Mouse (Mus musculus): ENCODE data around the gene Tbc1d24. TPM values are rescaled to one million over a fixed set of nuclear protein-coding genes. Genes with fewer than 3 reads are reported as not detected.

Tbc1d24 gene
- total RNA-seq, 2 experiments from 2014 or later = 1.6 to 2.3 TPM

Other genes with a start within 250 kb of the Tbc1d24 start
- gene Prss30, start 225.0 kb downstream of the Tbc1d24 start, total RNA-seq (2015; ENCODE audit: low replicate concordance) = not detected in 2 replicates
- not detected in 2 replicates for gene Prss30, start 225.0 kb downstream of the Tbc1d24 start, total RNA-seq (2017; ENCODE audit: low replicate concordance)
- gene Prss22, start 207.5 kb downstream of the Tbc1d24 start, total RNA-seq (2015; ENCODE audit: low replicate concordance) = not detected in 2 replicates
- not detected in 2 replicates for gene Prss22, start 207.5 kb downstream of the Tbc1d24 start, total RNA-seq (2017; ENCODE audit: low replicate concordance)
- not detected in 2 replicates for gene Prss27, start 167.4 kb downstream of the Tbc1d24 start, total RNA-seq (2015; ENCODE audit: low replicate concordance)
- gene Prss27, start 167.4 kb downstream of the Tbc1d24 start, total RNA-seq (2017; ENCODE audit: low replicate concordance) = not detected in 2 replicates
- gene Kctd5, start 132.1 kb downstream of the Tbc1d24 start, total RNA-seq (2015; ENCODE audit: low replicate concordance) = 6.5 and 11.5 TPM in 2 replicates
- 4.3 and 8.1 TPM in 2 replicates for gene Kctd5, start 132.1 kb downstream of the Tbc1d24 start, total RNA-seq (2017; ENCODE audit: low replicate concordance)
- gene Pdpk1, start 54.6 kb downstream of the Tbc1d24 start, total RNA-seq (2015; ENCODE audit: low replicate concordance) = 24.0 and 25.7 TPM in 2 replicates
- gene Pdpk1, start 54.6 kb downstream of the Tbc1d24 start, total RNA-seq (2017; ENCODE audit: low replicate concordance) = 24.8 and 30.8 TPM in 2 replicates
- 3.3 and 12.5 TPM in 2 replicates for gene Amdhd2, start 41.8 kb downstream of the Tbc1d24 start, total RNA-seq (2015; ENCODE audit: low replicate concordance)
- 11.0 and 15.1 TPM in 2 replicates for gene Amdhd2, start 41.8 kb downstream of the Tbc1d24 start, total RNA-seq (2017; ENCODE audit: low replicate concordance)
- 160 and 166 TPM in 2 replicates for gene Atp6v0c, start 35.9 kb downstream of the Tbc1d24 start, total RNA-seq (2015; ENCODE audit: low replicate concordance)
- 53.8 and 97.7 TPM in 2 replicates for gene Atp6v0c, start 35.9 kb downstream of the Tbc1d24 start, total RNA-seq (2017; ENCODE audit: low replicate concordance)
- gene Ntn3, start 4.0 kb upstream of the Tbc1d24 start, total RNA-seq (2015; ENCODE audit: low replicate concordance) = not detected in 2 replicates
- gene Ntn3, start 4.0 kb upstream of the Tbc1d24 start, total RNA-seq (2017; ENCODE audit: low replicate concordance) = not detected in 2 replicates
- gene Tedc2, start 15.3 kb upstream of the Tbc1d24 start, total RNA-seq (2015; ENCODE audit: low replicate concordance) = 5.6 and 10.9 TPM in 2 replicates
- gene Tedc2, start 15.3 kb upstream of the Tbc1d24 start, total RNA-seq (2017; ENCODE audit: low replicate concordance) = 6.0 and 6.8 TPM in 2 replicates
- 16.1 and 24.7 TPM in 2 replicates for gene Ccnf, start 45.9 kb upstream of the Tbc1d24 start, total RNA-seq (2015; ENCODE audit: low replicate concordance)
- 42.2 and 65.5 TPM in 2 replicates for gene Ccnf, start 45.9 kb upstream of the Tbc1d24 start, total RNA-seq (2017; ENCODE audit: low replicate concordance)
- gene Abca17, start 145.5 kb upstream of the Tbc1d24 start, total RNA-seq (2015; ENCODE audit: low replicate concordance) = not detected in 2 replicates
- not detected in 2 replicates for gene Abca17, start 145.5 kb upstream of the Tbc1d24 start, total RNA-seq (2017; ENCODE audit: low replicate concordance)
- 7.3 and 16.1 TPM in 2 replicates for gene Abca3, start 146.4 kb upstream of the Tbc1d24 start, total RNA-seq (2015; ENCODE audit: low replicate concordance)
- 11.1 and 14.8 TPM in 2 replicates for gene Abca3, start 146.4 kb upstream of the Tbc1d24 start, total RNA-seq (2017; ENCODE audit: low replicate concordance)
- 38.7 and 42.8 TPM in 2 replicates for gene Rnps1, start 209.0 kb upstream of the Tbc1d24 start, total RNA-seq (2015; ENCODE audit: low replicate concordance)
- gene Rnps1, start 209.0 kb upstream of the Tbc1d24 start, total RNA-seq (2017; ENCODE audit: low replicate concordance) = 43.6 and 43.7 TPM in 2 replicates
- gene Eci1, start 221.1 kb upstream of the Tbc1d24 start, total RNA-seq (2015; ENCODE audit: low replicate concordance) = 2.7 and 5.4 TPM in 2 replicates
- gene Eci1, start 221.1 kb upstream of the Tbc1d24 start, total RNA-seq (2017; ENCODE audit: low replicate concordance) = 4.3 and 15.3 TPM in 2 replicates
- gene Dnase1l2, start 237.5 kb upstream of the Tbc1d24 start, total RNA-seq (2015; ENCODE audit: low replicate concordance) = 2.1 TPM in 1 of 2 replicates, not detected in the other
- 0.85 and 5.6 TPM in 2 replicates for gene Dnase1l2, start 237.5 kb upstream of the Tbc1d24 start, total RNA-seq (2017; ENCODE audit: low replicate concordance)